Mouse (Mus musculus): ENCODE results near the gene A630089N07Rik. TPM values are rescaled to one million over a fixed set of nuclear protein-coding genes. Genes with fewer than 3 reads are reported as not detected.

A630089N07Rik gene
- polyA plus RNA-seq, 1 experiment from 2014 or later, result 18.8 TPM

DNA sequence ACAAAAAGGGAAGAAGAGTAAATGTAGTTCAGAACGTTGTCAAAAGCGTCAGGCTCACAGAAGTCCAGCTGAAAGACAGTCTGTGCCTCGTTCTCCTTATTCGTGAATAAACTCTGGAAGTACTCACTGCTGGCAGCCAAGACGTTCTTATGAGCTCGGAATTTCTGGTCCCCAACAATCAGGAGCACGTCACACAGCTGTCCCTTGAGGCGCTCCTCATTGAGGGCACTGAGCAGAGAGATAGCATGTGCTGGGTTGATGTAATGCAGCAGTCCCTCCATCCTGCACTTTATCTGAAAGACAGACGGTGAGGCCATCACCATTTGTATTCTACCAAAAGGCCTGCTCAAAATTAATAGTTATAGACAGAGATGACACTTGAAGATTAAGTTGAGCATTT is 129.4 kb downstream of the A630089N07Rik start:
- Histone ChIP-seq H3K4me2 (ENCODE audit: low read length) (no peak overlapping the region), H3K27me3 (replicated peaks; ENCODE audit: control insufficient read depth, insufficient read depth, low read length) (no peaks in the 10 kb centered on the region), H3K9ac (replicated peaks; ENCODE audit: low read depth, low read length) (no peak overlapping the region), H3K4me1 (replicated peaks; ENCODE audit: control insufficient read depth, insufficient read depth, low read length) (no peaks in the 10 kb centered on the region), H3K27ac (ENCODE audit: low read length) (no peak overlapping the region), H3K4me3 (replicated peaks; ENCODE audit: low read length) (no peak overlapping the region), H3K9me3 (ENCODE audit: control insufficient read depth, low read length) (no peaks in the 10 kb centered on the region), H3K36me3 (ENCODE audit: control insufficient read depth, insufficient read depth) (peaks cover 24% of the 10 kb centered on the region)
- ATAC-seq, result no peak
- 91% methylated on average over 9 of the region's 9 CpGs for WGBS

DNA sequence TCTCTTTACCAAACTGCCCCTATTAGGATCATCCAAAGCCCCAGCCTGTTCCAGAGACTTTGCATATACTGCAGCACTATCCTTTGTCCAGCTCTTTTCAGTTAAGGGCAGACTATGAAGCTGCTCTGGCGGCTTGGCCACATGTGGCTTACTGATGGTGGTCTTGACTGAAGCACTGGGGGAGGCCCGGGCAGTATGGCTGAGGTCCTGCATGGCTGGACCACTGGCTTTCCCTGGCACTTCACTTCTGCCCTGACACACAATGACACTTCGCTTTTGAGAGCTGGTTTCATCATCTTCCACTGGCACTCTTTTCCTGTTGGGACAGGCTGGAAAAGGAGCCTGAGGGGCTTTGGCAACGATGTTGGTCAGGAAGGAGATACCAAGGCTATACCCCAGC is 129.9 kb downstream of the A630089N07Rik start:
- WGBS, result 83% methylated on average over 4 of the region's 4 CpGs
- no peak for ATAC-seq
- H3K4me1 ChIP-seq (replicated peaks; ENCODE audit: control insufficient read depth, insufficient read depth, low read length), result no peaks in the 10 kb centered on the region

More for the DNA sequence above, 129.9 kb downstream of the A630089N07Rik start:
- peaks cover 24% of the 10 kb centered on the region for H3K36me3 ChIP-seq (ENCODE audit: control insufficient read depth, insufficient read depth)
- H3K4me2 ChIP-seq (ENCODE audit: low read length), result no peak overlapping the region
- H3K27ac ChIP-seq (ENCODE audit: low read length), result no peak overlapping the region
- H3K4me3 ChIP-seq (replicated peaks; ENCODE audit: low read length), result no peak overlapping the region
- H3K27me3 ChIP-seq (replicated peaks; ENCODE audit: control insufficient read depth, insufficient read depth, low read length), result no peaks in the 10 kb centered on the region
- H3K9ac ChIP-seq (replicated peaks; ENCODE audit: low read depth, low read length), result no peak overlapping the region
- no peaks in the 10 kb centered on the region for H3K9me3 ChIP-seq (ENCODE audit: control insufficient read depth, low read length)

Other genes with a start within 250 kb of the A630089N07Rik start
- 17.0 and 18.7 TPM in 2 replicates for gene Prdm15, start 230.6 kb downstream of the A630089N07Rik start, polyA plus RNA-seq (2015; fragmentation: Nextera tagmentation; extraction: Ambion mirVana)
- gene C2cd2, start 119.9 kb downstream of the A630089N07Rik start, polyA plus RNA-seq (2015; fragmentation: Nextera tagmentation; extraction: Ambion mirVana), result 11.2 and 12.7 TPM in 2 replicates
- 13.0 and 13.7 TPM in 2 replicates for gene Zbtb21, start 119.8 kb downstream of the A630089N07Rik start, polyA plus RNA-seq (2015; fragmentation: Nextera tagmentation; extraction: Ambion mirVana)
- 21.3 and 23.8 TPM in 2 replicates for gene B230307C23Rik, start 85.1 kb downstream of the A630089N07Rik start, polyA plus RNA-seq (2015; fragmentation: Nextera tagmentation; extraction: Ambion mirVana)